Mouse (Mus musculus) stomach, postnatal 0 days (tissue): Measurements from ENCODE around the gene C130074G19Rik. TPM values are rescaled to one million over a fixed set of nuclear protein-coding genes. Genes with fewer than 3 reads are reported as not detected.
A peak's percentile ranks its signal among the peaks of the same experiment; 100 is the strongest.

Experiments
- ATAC-seq: fragments of 200-750 bp; cut with Nextera tagmentation; 2 replicates; pipeline ENCODE4 v1.8.0; 2017; ENCODE audit not compliant: low FRiP score, low TSS enrichment
- DNase-seq: peaks from one replicate; pipeline ENCODE4 v3.0.0-alpha.2; 2016; ENCODE audit warnings: low spot score
- H3K27ac ChIP-seq: fragments of 300-500 bp; sonication (generic); replicated peaks from 2 replicates; pipeline ENCODE4 v1.5.1; 2014; ENCODE audit warnings: mild to moderate bottlenecking, control low read depth
- H3K27me3 ChIP-seq: fragments of 300-500 bp; sonication (generic); 2 replicates; pipeline ENCODE4 v1.6.1; 2014; ENCODE audit warnings: low read length; ENCODE audit not compliant: control insufficient read depth, insufficient read depth
- H3K36me3 ChIP-seq: fragments of 300-500 bp; sonication (generic); 2 replicates; pipeline ENCODE4 v1.6.1; 2014; ENCODE audit warnings: low read length, mixed read lengths; ENCODE audit not compliant: control insufficient read depth, insufficient read depth
- H3K4me1 ChIP-seq: fragments of 300-500 bp; sonication (generic); replicated peaks from 2 replicates; pipeline ENCODE4 v1.6.1; 2014; ENCODE audit warnings: antibody characterized with exemption; ENCODE audit not compliant: control insufficient read depth, insufficient read depth
- H3K4me2 ChIP-seq: fragments of 300-500 bp; sonication (generic); replicated peaks from 2 replicates; pipeline ENCODE4 v1.6.1; 2014; ENCODE audit warnings: low read depth, mild to moderate bottlenecking, control low read depth, moderate library complexity
- H3K4me3 ChIP-seq: fragments of 300-500 bp; sonication (generic); 2 replicates; pipeline ENCODE4 v1.5.1; 2014; ENCODE audit warnings: low read depth, low read length, control low read depth
- H3K9ac ChIP-seq: fragments of 300-500 bp; sonication (generic); 2 replicates; pipeline ENCODE4 v1.6.1; 2014; ENCODE audit warnings: mild to moderate bottlenecking, low read length, control low read depth, mixed read lengths
- H3K9me3 ChIP-seq: fragments of 300-500 bp; sonication (generic); 2 replicates; pipeline ENCODE4 v1.6.1; 2016; ENCODE audit warnings: low read length; ENCODE audit not compliant: control insufficient read depth
- CTCF ChIP-seq: IDR thresholded peaks from 2 replicates; pipeline ENCODE4 v1.5.1; 2016; ENCODE audit warnings: antibody characterized with exemption, low read depth, mild to moderate bottlenecking, moderate library complexity
- EP300 ChIP-seq: optimal IDR thresholded peaks from 2 replicates; pipeline ENCODE3; 2016; ENCODE audit warnings: antibody characterized with exemption
- WGBS: fragments of 180-500 bp; shearing (Covaris S2); extraction: QIAGEN DNeasy Blood & Tissue Kit; methylation state at CpG from one replicate; pipeline ENCODE4 v1.1.7; 2014; 5-methylcytosine and 5-hydroxymethylcytosine counted together
- polyA plus RNA-seq: library from polyadenylated mRNA; unstranded; fragments of >200 nt; fragmentation: Nextera tagmentation; extraction: Ambion mirVana; gene quantifications from 2 replicates; pipeline ENCODE4 v1.2.1, GENCODE M21; 2015

The C130074G19Rik gene
- polyA plus RNA-seq, 1 experiment from 2014 or later: 1.9 TPM

GRCm38 (mm10) chr1:184845111-184846071 lies 37.6 kb downstream of the C130074G19Rik start:
- DNase-seq: peak; percentile 93
- WGBS: under 1% methylated on average over 64 of the region's 67 CpGs
- Histone ChIP-seq H3K4me1 (peaks cover 11% of the 10 kb centered on the region), H3K4me3 (peak overlapping the region; percentile 78), H3K27me3 (no peaks in the 10 kb centered on the region), H3K9ac (peak overlapping the region; percentile 90), H3K27ac (peak overlapping the region; percentile 96), H3K36me3 (no peaks in the 10 kb centered on the region; the same call in 1 of the 2 replicates), H3K4me2 (peak overlapping the region; percentile 86), H3K9me3 (no peaks in the 10 kb centered on the region)
- ATAC-seq: peak; percentile 95
- no peak for TF ChIP-seq EP300
- no peak for TF ChIP-seq CTCF

- Histone ChIP-seq H3K9ac (peak overlapping the region; percentile 90), H3K27ac (peak overlapping the region; percentile 96), H3K4me3 (peak overlapping the region; percentile 78), H3K27me3 (no peaks in the 10 kb centered on the region), H3K4me2 (peak overlapping the region; percentile 86), H3K4me1 (peaks cover 11% of the 10 kb centered on the region), H3K9me3 (no peaks in the 10 kb centered on the region), H3K36me3 (no peaks in the 10 kb centered on the region; the same call in none of the 2 replicates)
- 16% methylated on average over 15 of the region's 15 CpGs for WGBS
- ATAC-seq: no peak
- DNase-seq: peak; percentile 62
- no peak for TF ChIP-seq EP300
- peak; percentile 54 for TF ChIP-seq CTCF
These were observed 38.5 kb downstream of the C130074G19Rik start for GRCm38 (mm10) chr1:184844326-184845066.

- TF ChIP-seq EP300 (no peak), CTCF (no peak)
- Histone ChIP-seq H3K36me3 (peaks cover 10% of the 10 kb centered on the region), H3K9me3 (no peaks in the 10 kb centered on the region), H3K27me3 (no peaks in the 10 kb centered on the region), H3K27ac (no peak overlapping the region), H3K9ac (no peak overlapping the region), H3K4me1 (no peaks in the 10 kb centered on the region), H3K4me3 (no peak overlapping the region), H3K4me2 (no peak overlapping the region)
- WGBS: 75% methylated on average over 4 of the region's 4 CpGs
- ATAC-seq (no peak), DNase-seq (no peak)
These were observed 45.4 kb downstream of the C130074G19Rik start for GRCm38 (mm10) chr1:184837649-184838048.

- Histone ChIP-seq H3K9me3 (no peaks in the 10 kb centered on the region), H3K9ac (no peak overlapping the region), H3K27me3 (no peaks in the 10 kb centered on the region), H3K36me3 (peaks cover 17% of the 10 kb centered on the region), H3K4me1 (no peaks in the 10 kb centered on the region), H3K4me3 (no peak overlapping the region), H3K4me2 (no peak overlapping the region), H3K27ac (no peak overlapping the region)
- ATAC-seq (no peak), DNase-seq (no peak)
- TF ChIP-seq CTCF (no peak), EP300 (no peak)
- WGBS: 77% methylated on average over 5 of the region's 5 CpGs
These were observed 46.7 kb downstream of the C130074G19Rik start for GRCm38 (mm10) chr1:184836350-184836749.

- Histone ChIP-seq H3K9ac (no peak overlapping the region), H3K4me3 (no peak overlapping the region), H3K4me1 (no peaks in the 10 kb centered on the region), H3K27me3 (no peaks in the 10 kb centered on the region), H3K9me3 (no peaks in the 10 kb centered on the region), H3K4me2 (no peak overlapping the region), H3K36me3 (peaks cover 20% of the 10 kb centered on the region), H3K27ac (no peak overlapping the region)
- ATAC-seq (no peak), DNase-seq (no peak)
- WGBS: 86% methylated on average over 7 of the region's 7 CpGs
- TF ChIP-seq EP300: no peak
- no peak for TF ChIP-seq CTCF
These were observed 49.5 kb downstream of the C130074G19Rik start for GRCm38 (mm10) chr1:184833499-184833898.
